Mouse (Mus musculus) lung, embryonic 14.5 days (tissue): ENCODE measurements around the gene Lypd6b. TPM values are rescaled to one million over a fixed set of nuclear protein-coding genes. Genes with fewer than 3 reads are reported as not detected.

Source experiments
- ATAC-seq: fragments of 200-750 bp; cut with Nextera tagmentation; 2 replicates; pipeline ENCODE4 v1.8.0; 2017; ENCODE audit warnings: mild to moderate bottlenecking, moderate TSS enrichment, moderate library complexity; ENCODE audit not compliant: insufficient read depth
- DNase-seq: peaks from one replicate; pipeline ENCODE4 v3.0.0-alpha.2; 2015
- H3K27ac ChIP-seq: fragments of 300-500 bp; sonication (generic); 2 replicates; pipeline ENCODE4 v1.5.1; 2014; ENCODE audit warnings: low read depth, mild to moderate bottlenecking, moderate library complexity
- H3K27me3 ChIP-seq: fragments of 300-500 bp; sonication (generic); 2 replicates; pipeline ENCODE4 v1.6.1; 2014; ENCODE audit warnings: low read length, control low read depth; ENCODE audit not compliant: insufficient read depth
- H3K36me3 ChIP-seq: fragments of 300-500 bp; sonication (generic); 2 replicates; pipeline ENCODE4 v1.6.1; 2014; ENCODE audit warnings: control low read depth; ENCODE audit not compliant: insufficient read depth
- H3K4me1 ChIP-seq: fragments of 300-500 bp; sonication (generic); 2 replicates; pipeline ENCODE4 v1.6.1; 2014; ENCODE audit warnings: antibody characterized with exemption, control low read depth; ENCODE audit not compliant: insufficient read depth
- H3K4me2 ChIP-seq: fragments of 300-500 bp; sonication (generic); 2 replicates; pipeline ENCODE4 v1.6.1; 2014; ENCODE audit warnings: mild to moderate bottlenecking
- H3K4me3 ChIP-seq: fragments of 300-500 bp; sonication (generic); 2 replicates; pipeline ENCODE4 v1.5.1; 2014; ENCODE audit warnings: low read depth, low read length
- H3K9ac ChIP-seq: fragments of 300-500 bp; sonication (generic); 2 replicates; pipeline ENCODE4 v1.6.1; 2014
- H3K9me3 ChIP-seq: fragments of 300-500 bp; sonication (generic); 2 replicates; pipeline ENCODE4 v1.6.1; 2016; ENCODE audit warnings: low read depth, low read length, control low read depth
- CTCF ChIP-seq: IDR thresholded peaks from 2 replicates; pipeline ENCODE4 v1.5.1; 2016; ENCODE audit warnings: antibody characterized with exemption, low read depth
- WGBS: fragments of 180-500 bp; shearing (Covaris S2); extraction: QIAGEN DNeasy Blood & Tissue Kit; methylation state at CpG from one replicate; pipeline ENCODE4 v1.1.7; 2014; 5-methylcytosine and 5-hydroxymethylcytosine counted together
- polyA plus RNA-seq: library from polyadenylated mRNA; unstranded; fragments of >200 nt; fragmentation: Nextera tagmentation; extraction: Ambion mirVana; gene quantifications from 2 replicates; pipeline ENCODE4 v1.2.1, GENCODE M21; 2014

Gene Lypd6b
- polyA plus RNA-seq, 1 experiment from 2014 or later: 1.2 TPM

DNA sequence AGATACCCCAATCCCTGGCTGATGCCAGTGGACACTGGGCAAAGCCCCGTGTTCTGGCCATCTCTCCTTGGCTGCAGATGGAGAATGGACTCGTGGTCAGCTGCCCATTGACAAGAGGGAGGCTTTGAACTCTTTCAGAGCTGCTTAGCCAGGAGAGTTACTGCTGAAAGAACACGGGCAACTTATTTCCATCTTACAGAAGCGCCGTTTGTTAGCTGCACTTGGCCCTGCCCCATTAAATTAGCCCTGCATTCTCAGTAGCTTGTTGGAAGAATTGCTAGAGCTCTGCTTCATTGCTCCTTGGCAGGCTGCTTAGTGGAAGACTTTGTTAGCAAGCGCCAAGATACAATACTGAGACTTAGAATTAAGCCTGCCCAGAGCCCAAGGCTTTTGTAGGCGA is 81.6 kb downstream of the Lypd6b start:
- Histone ChIP-seq H3K4me2 (no peak overlapping the region), H3K4me3 (no peak overlapping the region), H3K4me1 (no peaks in the 10 kb centered on the region), H3K27ac (no peak overlapping the region), H3K27me3 (no peaks in the 10 kb centered on the region), H3K36me3 (no peaks in the 10 kb centered on the region), H3K9ac (no peak overlapping the region), H3K9me3 (no peaks in the 10 kb centered on the region)
- ATAC-seq: no peak
- no peak for DNase-seq
- TF ChIP-seq CTCF: no peak
- WGBS: 78% methylated on average over 7 of the region's 7 CpGs

DNA sequence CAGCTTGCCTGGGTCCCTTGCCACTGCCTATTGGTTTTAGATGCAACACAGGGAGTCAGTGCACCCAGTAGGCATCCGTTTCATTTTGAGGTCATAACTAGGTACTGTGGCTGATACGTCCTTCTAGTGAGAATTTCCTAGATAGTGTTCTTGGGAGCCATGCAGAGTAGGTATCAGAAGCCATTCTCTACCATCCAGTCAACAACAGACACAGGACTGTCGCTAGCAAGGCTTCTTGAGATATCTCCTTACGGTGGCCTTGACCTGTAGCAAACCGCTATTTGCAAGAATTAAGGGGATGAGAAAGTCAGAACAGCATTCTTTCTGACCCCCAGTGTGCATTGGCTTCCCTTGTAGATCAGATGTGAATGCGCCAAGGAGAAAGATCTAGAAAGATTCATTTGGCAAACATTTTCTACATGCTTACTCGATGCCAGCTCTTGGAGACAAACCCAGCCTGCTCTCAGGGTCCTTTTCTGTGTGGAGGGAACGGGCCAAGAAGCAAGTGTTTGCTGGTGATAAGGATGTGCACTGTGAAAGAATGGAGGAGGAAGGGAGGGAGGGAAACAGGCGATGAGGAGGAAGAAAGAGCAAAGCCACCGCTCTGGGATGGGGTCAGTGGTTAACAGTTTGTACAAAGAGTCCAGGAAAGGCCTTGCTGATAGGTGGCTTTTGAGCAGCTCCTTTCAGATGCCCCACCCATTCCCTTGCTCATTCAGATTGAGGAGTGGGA is 82.5 kb downstream of the Lypd6b start:
- no peaks in the 10 kb centered on the region for H3K4me1 ChIP-seq
- no peak overlapping the region for H3K9ac ChIP-seq
- no peaks in the 10 kb centered on the region for H3K9me3 ChIP-seq
- no peak for DNase-seq
- no peak for TF ChIP-seq CTCF
- H3K27me3 ChIP-seq: no peaks in the 10 kb centered on the region
- H3K4me2 ChIP-seq: no peak overlapping the region
- H3K36me3 ChIP-seq: no peaks in the 10 kb centered on the region
- H3K4me3 ChIP-seq: no peak overlapping the region
- WGBS: 77% methylated on average over 10 of the region's 10 CpGs
- no peak for ATAC-seq
- H3K27ac ChIP-seq: no peak overlapping the region

DNA sequence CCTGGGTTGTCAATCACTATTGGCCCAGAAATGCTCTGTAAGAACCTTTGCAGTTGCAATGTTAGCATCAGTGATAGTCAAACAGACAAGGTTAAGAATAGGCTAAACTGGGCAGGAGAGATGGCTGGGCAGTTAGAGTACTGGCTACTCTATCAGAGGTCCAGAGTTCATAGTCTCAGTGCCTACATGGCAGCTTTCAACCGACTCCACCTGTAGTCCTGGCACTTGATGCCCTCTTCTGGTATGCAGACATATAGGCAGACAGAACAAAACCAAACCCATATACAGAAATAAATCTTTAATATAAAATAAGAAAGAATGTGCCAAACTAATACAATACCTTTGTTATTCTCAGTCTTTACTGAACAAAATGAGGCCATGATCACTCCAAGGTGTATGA is 83.5 kb downstream of the Lypd6b start:
- ATAC-seq (no peak), DNase-seq (no peak)
- Histone ChIP-seq H3K4me1 (no peaks in the 10 kb centered on the region), H3K27ac (no peak overlapping the region), H3K4me2 (no peak overlapping the region), H3K4me3 (no peak overlapping the region), H3K9me3 (no peaks in the 10 kb centered on the region), H3K36me3 (no peaks in the 10 kb centered on the region), H3K9ac (no peak overlapping the region), H3K27me3 (no peaks in the 10 kb centered on the region)
- TF ChIP-seq CTCF: no peak
- WGBS: 73% methylated on average over 1 of the region's 1 CpGs

DNA sequence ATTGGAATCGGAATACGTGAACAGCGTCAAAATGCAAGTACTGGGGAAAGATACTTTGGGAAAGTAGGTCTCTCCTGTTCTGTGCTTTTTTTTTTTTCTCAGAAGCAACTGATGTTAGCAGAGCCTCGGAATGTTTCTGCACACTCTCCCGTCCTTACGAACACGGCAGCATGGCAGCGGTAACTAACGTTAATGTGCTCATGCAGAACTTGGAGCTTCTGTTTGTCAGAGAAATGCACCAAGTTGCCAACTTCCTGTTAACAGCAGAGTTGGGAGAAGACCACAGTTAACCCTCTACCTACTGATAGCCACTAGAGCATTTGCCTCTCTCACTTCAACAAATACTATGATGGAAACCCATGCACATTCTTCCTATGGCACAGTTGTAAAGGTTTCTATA is 93.0 kb downstream of the Lypd6b start:
- no peak for ATAC-seq
- H3K4me1 ChIP-seq: no peaks in the 10 kb centered on the region

DNA sequence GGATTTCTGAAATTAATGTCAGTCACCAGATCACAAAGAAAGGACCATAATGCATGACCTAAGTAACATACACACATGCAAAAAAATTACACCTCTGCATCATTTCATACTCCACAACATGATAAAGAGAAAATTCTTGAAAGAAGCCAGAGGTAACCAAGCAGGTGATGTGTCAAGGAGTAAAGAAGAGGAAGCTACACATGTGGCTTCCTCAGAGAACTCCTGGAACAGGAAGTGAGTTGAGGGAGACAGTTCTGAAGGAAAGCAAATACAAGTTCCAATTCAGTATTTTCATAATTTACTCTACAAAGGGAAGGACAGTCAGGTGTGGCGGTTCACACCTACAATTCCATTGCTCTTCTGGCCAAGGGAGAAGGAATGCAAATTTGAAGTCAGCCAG is 93.5 kb downstream of the Lypd6b start:
- no peaks in the 10 kb centered on the region for H3K9me3 ChIP-seq
- no peaks in the 10 kb centered on the region for H3K27me3 ChIP-seq
- H3K36me3 ChIP-seq: no peaks in the 10 kb centered on the region
- H3K4me2 ChIP-seq: no peak overlapping the region
- TF ChIP-seq CTCF: no peak
- 77% methylated on average over 1 of the region's 1 CpGs for WGBS
- H3K9ac ChIP-seq: no peak overlapping the region
- no peak overlapping the region for H3K27ac ChIP-seq
- H3K4me1 ChIP-seq: no peaks in the 10 kb centered on the region
- no peak overlapping the region for H3K4me3 ChIP-seq
- ATAC-seq: no peak
- no peak for DNase-seq

More for the DNA sequence above, 93.0 kb downstream of the Lypd6b start:
- peak; percentile 39 for DNase-seq
- Histone ChIP-seq H3K27ac (no peak overlapping the region), H3K4me3 (no peak overlapping the region), H3K27me3 (no peaks in the 10 kb centered on the region), H3K9ac (no peak overlapping the region), H3K36me3 (no peaks in the 10 kb centered on the region), H3K9me3 (no peaks in the 10 kb centered on the region), H3K4me2 (peak overlapping the region; percentile 12; the same call in 1 of the 2 replicates)
- WGBS: 28% methylated on average over 9 of the region's 9 CpGs
- TF ChIP-seq CTCF: no peak

DNA sequence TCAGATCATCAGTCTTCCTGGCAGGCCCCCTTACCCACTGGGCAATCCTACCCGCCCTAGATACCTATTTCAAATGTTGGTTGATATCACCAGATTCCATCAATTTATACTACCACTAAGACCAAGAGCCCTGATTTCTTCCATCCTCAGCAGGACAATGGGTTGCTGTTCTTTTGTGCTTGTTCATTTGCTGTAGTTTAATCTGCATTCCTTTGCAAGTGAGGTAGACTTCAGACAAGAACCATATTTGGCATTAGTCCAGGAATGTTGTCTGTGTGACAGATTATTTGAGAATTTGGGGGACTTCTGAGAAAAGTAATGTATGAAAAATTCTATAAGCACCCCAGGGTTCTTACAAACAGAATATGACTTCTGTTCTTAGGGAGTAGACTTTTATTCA is 95.0 kb downstream of the Lypd6b start:
- DNase-seq: no peak
- no peak overlapping the region for H3K4me3 ChIP-seq

DNA sequence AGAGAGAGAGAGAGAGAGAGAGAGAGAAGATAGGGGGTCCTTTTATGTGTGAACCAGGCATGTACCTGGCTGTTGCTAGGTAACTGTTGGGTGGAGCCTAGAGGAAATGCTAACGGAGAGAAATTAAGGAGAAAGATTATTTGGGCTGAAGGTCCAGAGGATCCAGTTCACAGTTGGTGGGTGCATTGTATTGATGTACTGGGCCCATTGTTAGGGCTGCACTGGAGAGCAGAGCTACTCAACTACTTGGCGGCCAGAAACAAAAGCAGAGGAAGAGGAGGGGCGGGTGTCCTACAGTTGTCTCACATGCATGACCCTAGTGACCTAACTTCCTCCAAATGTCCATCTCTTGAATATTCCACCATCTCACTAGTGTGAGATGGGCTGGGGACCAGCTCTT is 96.5 kb downstream of the Lypd6b start:
- Histone ChIP-seq H3K27me3 (no peaks in the 10 kb centered on the region), H3K4me2 (no peak overlapping the region), H3K4me1 (no peaks in the 10 kb centered on the region), H3K36me3 (no peaks in the 10 kb centered on the region), H3K27ac (no peak overlapping the region), H3K9ac (no peak overlapping the region), H3K9me3 (no peaks in the 10 kb centered on the region), H3K4me3 (no peak overlapping the region)
- DNase-seq (no peak), ATAC-seq (no peak)
- TF ChIP-seq CTCF: no peak
- 53% methylated on average over 3 of the region's 3 CpGs for WGBS

More for the DNA sequence above, 95.0 kb downstream of the Lypd6b start:
- Histone ChIP-seq H3K9me3 (no peaks in the 10 kb centered on the region), H3K27ac (no peak overlapping the region), H3K27me3 (no peaks in the 10 kb centered on the region), H3K9ac (no peak overlapping the region), H3K4me1 (no peaks in the 10 kb centered on the region), H3K4me2 (no peak overlapping the region), H3K36me3 (no peaks in the 10 kb centered on the region)
- 73% methylated on average over 1 of the region's 1 CpGs for WGBS
- TF ChIP-seq CTCF: no peak
- no peak for ATAC-seq
